Mouse (Mus musculus) bone marrow, adult 2 months (tissue): ENCODE results near the gene Lamtor3.

ENCODE experiments used
- CTCF ChIP-seq: fragments of 200-500 bp; IDR thresholded peaks from 2 replicates; pipeline ENCODE4 v1.5.1; 2011; ENCODE audit warnings: low read length, control low read depth; ENCODE audit not compliant: control insufficient read depth, insufficient read depth
- POLR2A ChIP-seq: fragments of 200-500 bp; IDR thresholded peaks from 2 replicates; pipeline ENCODE4 v1.6.1; 2011; ENCODE audit warnings: low read depth, mild to moderate bottlenecking, control low read depth, low read length, borderline replicate concordance; ENCODE audit not compliant: control insufficient read depth

DNA sequence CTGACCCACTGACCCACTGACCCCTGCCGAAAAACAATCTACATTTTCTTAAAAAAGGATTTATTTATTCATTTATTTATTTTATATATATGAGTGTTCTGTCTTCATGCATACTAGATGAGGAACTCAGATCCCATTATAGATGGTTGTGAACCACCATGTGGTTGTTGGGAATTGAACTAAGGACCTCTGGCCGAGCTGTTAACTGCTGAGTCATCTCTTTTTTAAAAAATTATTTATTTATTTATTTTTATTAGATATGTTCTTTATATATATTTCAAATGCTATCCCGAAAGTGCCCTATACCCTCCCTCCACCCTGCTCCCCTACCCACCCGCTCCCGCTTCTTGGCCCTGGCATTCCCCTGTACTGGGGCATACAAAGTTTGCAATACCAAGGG lies 37.2 kb upstream of the Lamtor3 start:
- TF ChIP-seq CTCF (no peak), POLR2A (no peak)
